Mouse (Mus musculus) thymus, postnatal 0 days (tissue): Measurements from ENCODE around the gene Smlr1. TPM values are rescaled to one million over a fixed set of nuclear protein-coding genes. Genes with fewer than 3 reads are reported as not detected.

Experiments used
- DNase-seq: peaks from one replicate; pipeline ENCODE4 v3.0.0-alpha.2; 2015; ENCODE audit warnings: low spot score
- polyA plus RNA-seq: library from polyadenylated mRNA; unstranded; fragments of >200 nt; fragmentation: Nextera tagmentation; extraction: Ambion mirVana; gene quantifications from 2 replicates; pipeline ENCODE4 v1.2.1, GENCODE M21; 2015

Smlr1 gene
- polyA plus RNA-seq, result not detected in 2 replicates

- no peak for DNase-seq
Measured at GRCm38 (mm10) chr10:25535891-25536331, at the start of gene Smlr1. Smlr1 (minus strand) TSS chr10:25536267.

GRCm38 (mm10) chr10:25584899-25585298, 48.8 kb upstream of the Smlr1 start:
- DNase-seq, result no peak

GRCm38 (mm10) chr10:25580066-25580465, 44.0 kb upstream of the Smlr1 start:
- DNase-seq, result no peak

- DNase-seq, result no peak
Measured at GRCm38 (mm10) chr10:25571319-25572240, 35.5 kb upstream of the Smlr1 start.

GRCm38 (mm10) chr10:25552936-25553335, 16.9 kb upstream of the Smlr1 start:
- DNase-seq, result no peak

- DNase-seq, result no peak
Measured at GRCm38 (mm10) chr10:25541097-25541496, 5.0 kb upstream of the Smlr1 start.

GRCm38 (mm10) chr10:25539771-25540168, 3.7 kb upstream of the Smlr1 start:
- DNase-seq, result no peak

GRCm38 (mm10) chr10:25539146-25539770, 3.2 kb upstream of the Smlr1 start:
- DNase-seq, result no peak

- no peak for DNase-seq
Measured at GRCm38 (mm10) chr10:25538738-25539137, 2.7 kb upstream of the Smlr1 start.

- no peak for DNase-seq
Measured at GRCm38 (mm10) chr10:25536621-25537020, 554 bp upstream of the Smlr1 start.

- DNase-seq, result no peak
Measured at GRCm38 (mm10) chr10:25534467-25534866, 1.6 kb downstream of the Smlr1 start.

- no peak for DNase-seq
Measured at GRCm38 (mm10) chr10:25533513-25534246, 2.4 kb downstream of the Smlr1 start.

- no peak for DNase-seq
Measured at GRCm38 (mm10) chr10:25533105-25533504, 3.0 kb downstream of the Smlr1 start.

- DNase-seq, result no peak
Measured at GRCm38 (mm10) chr10:25531335-25531734, 4.7 kb downstream of the Smlr1 start.

GRCm38 (mm10) chr10:25527126-25527525, 8.9 kb downstream of the Smlr1 start:
- DNase-seq, result no peak

- no peak for DNase-seq
Measured at GRCm38 (mm10) chr10:25526622-25527021, 9.4 kb downstream of the Smlr1 start.

- DNase-seq, result no peak
Measured at GRCm38 (mm10) chr10:25526156-25526555, 9.9 kb downstream of the Smlr1 start.

- DNase-seq, result no peak
Measured at GRCm38 (mm10) chr10:25523727-25524126, 12.3 kb downstream of the Smlr1 start.

- DNase-seq, result no peak
Measured at GRCm38 (mm10) chr10:25520428-25520827, 15.6 kb downstream of the Smlr1 start.

- DNase-seq, result no peak
Measured at GRCm38 (mm10) chr10:25519954-25520353, 16.1 kb downstream of the Smlr1 start.

GRCm38 (mm10) chr10:25513821-25514220, 22.2 kb downstream of the Smlr1 start:
- no peak for DNase-seq

GRCm38 (mm10) chr10:25503250-25503649, 32.8 kb downstream of the Smlr1 start:
- DNase-seq, result no peak
